Mouse (Mus musculus) heart, embryonic 15.5 days (tissue): Measurements from ENCODE around the gene Dis3l2. TPM values are rescaled to one million over a fixed set of nuclear protein-coding genes. Genes with fewer than 3 reads are reported as not detected.

Source experiments
- ATAC-seq: fragments of 200-750 bp; cut with Nextera tagmentation; replicated peaks from 2 replicates; pipeline ENCODE4 v1.8.0; 2017; ENCODE audit warnings: low read depth, moderate TSS enrichment; ENCODE audit not compliant: insufficient number of reproducible peaks, insufficient read depth, low FRiP score
- H3K27ac ChIP-seq: fragments of 300-500 bp; sonication (generic); 2 replicates; pipeline ENCODE4 v1.5.1; 2015; ENCODE audit warnings: mild to moderate bottlenecking, inconsistent platforms
- H3K27me3 ChIP-seq: fragments of 300-500 bp; sonication (generic); 2 replicates; pipeline ENCODE4 v1.6.1; 2015; ENCODE audit warnings: inconsistent platforms
- H3K36me3 ChIP-seq: fragments of 300-500 bp; sonication (generic); 2 replicates; pipeline ENCODE4 v1.6.1; 2015; ENCODE audit warnings: mild to moderate bottlenecking, inconsistent platforms
- H3K4me1 ChIP-seq: fragments of 300-500 bp; sonication (generic); replicated peaks from 2 replicates; pipeline ENCODE4 v1.6.1; 2015; ENCODE audit warnings: inconsistent platforms
- H3K4me2 ChIP-seq: fragments of 300-500 bp; sonication (generic); 2 replicates; pipeline ENCODE4 v1.6.1; 2015; ENCODE audit warnings: inconsistent platforms, mild to moderate bottlenecking, moderate library complexity
- H3K4me3 ChIP-seq: fragments of 300-500 bp; sonication (generic); 2 replicates; pipeline ENCODE4 v1.5.1; 2015; ENCODE audit warnings: mild to moderate bottlenecking, inconsistent platforms
- H3K9ac ChIP-seq: fragments of 300-500 bp; sonication (generic); 2 replicates; pipeline ENCODE4 v1.6.1; 2015; ENCODE audit warnings: mild to moderate bottlenecking, inconsistent platforms
- H3K9me3 ChIP-seq: fragments of 300-500 bp; sonication (generic); replicated peaks from 2 replicates; pipeline ENCODE4 v1.6.1; 2016; ENCODE audit warnings: inconsistent platforms
- WGBS: fragments of 180-500 bp; shearing (Covaris S2); methylation state at CpG from one replicate; pipeline ENCODE4 v1.1.7; 2015; ENCODE audit warnings: mixed read lengths; 5-methylcytosine and 5-hydroxymethylcytosine counted together
- polyA plus RNA-seq: library from polyadenylated mRNA; unstranded; fragments of >200 nt; fragmentation: Nextera tagmentation; extraction: Ambion mirVana; gene quantifications from 2 replicates; pipeline ENCODE4 v1.2.1, GENCODE M21; 2015

Dis3l2 gene
- polyA plus RNA-seq, 1 experiment from 2014 or later = 15.2 TPM

DNA sequence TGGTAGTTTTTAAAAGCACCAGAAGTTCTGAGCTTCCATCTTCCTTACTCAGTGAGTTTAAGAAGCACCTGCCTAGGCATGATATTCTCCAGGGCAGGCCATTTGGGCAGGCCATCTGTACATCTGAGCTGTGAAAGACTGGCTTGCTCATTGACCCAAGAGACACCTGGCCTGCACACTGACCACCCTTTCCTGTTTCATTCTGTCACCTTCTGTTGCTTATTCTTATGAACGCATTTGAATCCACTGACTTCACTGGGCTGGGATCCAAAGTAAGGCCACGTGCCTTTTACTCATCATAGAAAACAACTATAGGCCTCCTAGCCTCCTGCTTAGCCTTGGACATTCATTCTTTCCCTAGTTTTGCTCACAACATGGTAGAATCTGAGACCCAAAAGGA, 309.0 kb downstream of the Dis3l2 start:
- H3K27ac ChIP-seq = no peak overlapping the region
- no peak overlapping the region for H3K4me2 ChIP-seq
- H3K9me3 ChIP-seq = no peaks in the 10 kb centered on the region
- WGBS = 80% methylated on average over 2 of the region's 2 CpGs
- H3K36me3 ChIP-seq = no peaks in the 10 kb centered on the region
- H3K4me3 ChIP-seq = no peak overlapping the region
- H3K9ac ChIP-seq = no peak overlapping the region
- no peak for ATAC-seq
- peaks cover 2% of the 10 kb centered on the region; the same call in 1 of the 2 replicates for H3K4me1 ChIP-seq
- H3K27me3 ChIP-seq = no peaks in the 10 kb centered on the region

DNA sequence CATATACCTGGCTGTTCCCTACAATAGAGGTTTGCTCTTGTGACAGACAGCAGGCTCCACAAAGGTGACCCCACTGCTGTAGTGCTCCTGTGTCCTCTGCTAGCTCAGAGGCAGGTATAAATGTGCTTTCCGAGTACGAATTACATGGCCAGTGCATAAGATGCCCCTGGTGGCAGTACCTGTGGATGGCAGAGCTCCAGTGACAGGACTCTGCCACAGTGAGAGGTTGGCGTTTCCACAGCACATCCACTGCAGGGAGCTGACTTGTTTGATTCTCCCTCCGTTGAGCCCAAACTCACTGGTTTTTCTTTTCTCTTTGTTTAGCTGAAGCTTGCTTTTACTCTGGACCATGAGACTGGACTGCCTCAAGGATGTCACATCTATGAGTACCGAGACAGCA, 317.1 kb downstream of the Dis3l2 start:
- Histone ChIP-seq H3K4me1 (no peaks in the 10 kb centered on the region), H3K4me2 (no peak overlapping the region), H3K27ac (no peak overlapping the region), H3K27me3 (no peaks in the 10 kb centered on the region), H3K4me3 (no peak overlapping the region), H3K9ac (no peak overlapping the region), H3K9me3 (no peaks in the 10 kb centered on the region), H3K36me3 (no peaks in the 10 kb centered on the region)
- ATAC-seq = no peak
- WGBS = 88% methylated on average over 5 of the region's 5 CpGs

DNA sequence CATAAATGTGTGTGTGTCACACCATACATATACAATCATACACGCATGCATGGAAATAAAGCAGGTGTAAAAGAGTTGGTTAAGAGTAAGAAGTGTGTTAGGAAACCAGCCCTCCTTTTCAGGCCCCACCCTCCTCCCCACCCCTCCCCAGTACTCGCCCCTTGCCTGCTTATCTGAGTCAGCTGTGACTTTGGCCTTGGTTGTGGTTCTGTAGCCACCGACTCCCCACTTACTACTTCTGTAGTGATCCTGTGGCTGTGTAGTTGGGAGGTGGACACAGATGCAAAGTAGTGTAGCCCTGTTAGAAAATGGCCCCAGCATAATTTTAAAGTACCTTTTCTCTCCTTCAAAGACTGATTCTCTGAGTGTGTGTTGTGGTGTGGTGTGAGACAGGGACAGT, 318.0 kb downstream of the Dis3l2 start:
- Histone ChIP-seq H3K4me2 (no peak overlapping the region), H3K9me3 (no peaks in the 10 kb centered on the region), H3K4me3 (no peak overlapping the region), H3K9ac (no peak overlapping the region), H3K4me1 (no peaks in the 10 kb centered on the region), H3K27me3 (no peaks in the 10 kb centered on the region), H3K27ac (no peak overlapping the region), H3K36me3 (no peaks in the 10 kb centered on the region)
- 68% methylated on average over 3 of the region's 3 CpGs for WGBS
- ATAC-seq = no peak

DNA sequence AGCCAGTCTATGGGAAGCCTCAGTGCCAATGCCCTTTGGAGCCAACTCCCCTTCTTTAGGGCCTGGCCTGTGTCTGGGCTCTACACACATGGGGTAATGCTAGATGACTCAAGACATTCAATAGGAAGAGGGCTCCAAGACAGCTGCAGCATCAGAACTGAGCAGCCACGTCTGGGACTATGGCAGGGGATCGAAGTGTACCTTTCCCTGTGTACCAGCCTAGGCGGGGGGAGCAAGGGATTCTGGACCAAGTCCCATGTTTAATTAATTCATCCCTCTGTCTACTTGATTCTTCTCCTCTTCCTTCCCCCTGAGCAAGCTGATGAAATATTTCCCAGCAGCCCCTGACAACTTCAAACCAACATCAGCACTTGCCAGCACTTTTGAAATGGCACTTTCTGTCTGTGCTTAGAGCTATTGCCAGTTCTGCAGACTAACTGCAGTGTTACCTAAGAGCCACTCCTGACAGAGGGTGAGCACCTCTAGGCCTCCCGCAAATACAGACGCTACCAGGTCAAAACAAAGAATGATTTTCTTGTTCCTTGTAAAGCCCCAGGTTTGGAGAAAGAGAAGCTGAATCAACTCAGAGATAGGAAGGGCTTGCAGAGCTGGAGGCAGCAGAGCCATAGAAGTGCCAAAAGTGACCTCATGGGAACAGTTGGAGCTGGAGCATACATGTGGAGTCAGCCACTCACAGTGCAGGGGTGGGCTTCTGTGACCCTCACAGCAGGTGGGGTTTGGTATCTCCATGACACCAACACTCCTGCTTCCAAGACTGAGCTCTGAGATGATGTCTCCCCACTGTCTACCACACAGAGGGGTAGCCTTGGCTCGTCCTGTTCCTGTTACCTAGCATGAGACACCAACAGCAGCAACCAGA, 319.9 kb downstream of the Dis3l2 start:
- no peak overlapping the region for H3K9ac ChIP-seq
- 0 out of 2 replicates have a peak overlapping the region, but pooled peaks have one; percentile 17 for H3K27ac ChIP-seq
- no peaks in the 10 kb centered on the region for H3K36me3 ChIP-seq
- no peaks in the 10 kb centered on the region for H3K9me3 ChIP-seq
- WGBS = 85% methylated on average over 6 of the region's 6 CpGs
- no peak overlapping the region for H3K4me2 ChIP-seq
- no peaks in the 10 kb centered on the region for H3K27me3 ChIP-seq
- no peak for ATAC-seq
- peaks cover under 1% of the 10 kb centered on the region for H3K4me1 ChIP-seq
- H3K4me3 ChIP-seq = no peak overlapping the region

DNA sequence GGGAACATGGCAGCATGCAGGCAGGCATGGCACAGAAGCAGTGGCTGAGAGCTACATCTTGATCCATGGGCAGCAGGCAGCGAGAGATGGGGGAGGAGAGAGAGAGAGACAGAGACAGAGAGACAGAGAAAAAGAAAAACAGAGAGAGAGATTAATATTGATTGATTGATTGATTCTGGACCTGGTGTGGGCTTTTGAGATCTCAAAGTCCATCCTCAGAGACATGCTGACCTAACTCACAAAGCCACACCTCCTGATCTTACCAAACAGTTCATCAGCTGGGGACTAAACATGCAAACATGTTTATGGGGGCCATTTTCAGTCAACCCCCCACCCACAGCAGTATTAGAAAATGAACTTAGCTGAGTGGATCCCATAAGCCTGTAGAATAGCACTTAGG, 321.4 kb downstream of the Dis3l2 start:
- Histone ChIP-seq H3K4me1 (peaks cover 10% of the 10 kb centered on the region), H3K27ac (no peak overlapping the region), H3K27me3 (no peaks in the 10 kb centered on the region), H3K4me3 (no peak overlapping the region), H3K9ac (no peak overlapping the region), H3K9me3 (no peaks in the 10 kb centered on the region), H3K36me3 (no peaks in the 10 kb centered on the region), H3K4me2 (no peak overlapping the region)
- 95% methylated on average over 1 of the region's 1 CpGs for WGBS
- ATAC-seq = no peak

DNA sequence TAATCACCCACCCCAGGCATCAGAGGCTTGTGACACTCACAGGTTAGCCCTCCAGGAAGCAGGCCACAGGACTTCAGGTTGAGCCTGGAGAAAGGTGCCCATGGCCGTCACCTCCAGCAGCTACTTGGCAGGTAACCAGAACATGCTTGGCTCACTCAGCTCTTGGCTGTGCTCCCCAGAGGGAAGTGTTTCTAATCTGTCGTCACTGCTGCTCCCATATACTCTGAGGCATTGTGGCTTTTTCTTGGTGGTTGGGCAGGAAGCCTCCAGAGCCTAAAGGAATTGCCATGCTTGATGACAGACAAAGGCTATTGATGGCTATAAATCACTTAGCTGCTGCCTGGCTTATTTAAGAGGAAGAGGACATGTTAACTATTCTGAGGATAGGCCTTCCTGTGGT, 325.2 kb downstream of the Dis3l2 start:
- no peaks in the 10 kb centered on the region for H3K9me3 ChIP-seq
- peaks cover 13% of the 10 kb centered on the region for H3K4me1 ChIP-seq
- H3K27me3 ChIP-seq = no peaks in the 10 kb centered on the region
- no peak overlapping the region for H3K9ac ChIP-seq
- no peak overlapping the region for H3K4me3 ChIP-seq
- 8% methylated on average over 2 of the region's 2 CpGs for WGBS
- peak overlapping the region; percentile 47 for H3K27ac ChIP-seq
- no peak overlapping the region for H3K4me2 ChIP-seq
- ATAC-seq = peak; percentile 50; the same call in 1 of the 2 replicates
- H3K36me3 ChIP-seq = no peaks in the 10 kb centered on the region

DNA sequence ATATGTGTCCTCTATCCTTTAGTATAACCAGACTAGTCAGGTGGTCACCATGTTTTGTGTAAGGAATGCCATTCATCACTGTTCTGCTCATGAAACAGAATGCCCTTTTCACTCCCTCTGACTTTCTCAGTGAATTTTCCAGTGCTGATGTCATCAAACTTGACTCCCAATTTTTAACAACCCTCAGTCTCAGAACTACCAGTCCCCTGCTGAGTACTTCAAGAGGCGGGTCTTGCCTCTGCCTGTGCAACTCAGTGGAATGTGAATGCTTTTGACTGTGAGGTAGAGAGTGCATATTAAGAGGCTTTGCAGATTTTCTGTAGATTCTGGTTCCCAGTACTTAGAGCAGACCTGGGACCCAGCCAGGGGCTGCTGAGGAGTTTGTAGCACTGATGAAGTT, 327.0 kb downstream of the Dis3l2 start:
- Histone ChIP-seq H3K9me3 (no peaks in the 10 kb centered on the region), H3K27ac (no peak overlapping the region), H3K36me3 (no peaks in the 10 kb centered on the region), H3K27me3 (no peaks in the 10 kb centered on the region), H3K4me1 (peaks cover 21% of the 10 kb centered on the region), H3K4me2 (no peak overlapping the region), H3K4me3 (no peak overlapping the region), H3K9ac (no peak overlapping the region)
- ATAC-seq = no peak
- WGBS = 45% methylated on average over 1 of the region's 1 CpGs

DNA sequence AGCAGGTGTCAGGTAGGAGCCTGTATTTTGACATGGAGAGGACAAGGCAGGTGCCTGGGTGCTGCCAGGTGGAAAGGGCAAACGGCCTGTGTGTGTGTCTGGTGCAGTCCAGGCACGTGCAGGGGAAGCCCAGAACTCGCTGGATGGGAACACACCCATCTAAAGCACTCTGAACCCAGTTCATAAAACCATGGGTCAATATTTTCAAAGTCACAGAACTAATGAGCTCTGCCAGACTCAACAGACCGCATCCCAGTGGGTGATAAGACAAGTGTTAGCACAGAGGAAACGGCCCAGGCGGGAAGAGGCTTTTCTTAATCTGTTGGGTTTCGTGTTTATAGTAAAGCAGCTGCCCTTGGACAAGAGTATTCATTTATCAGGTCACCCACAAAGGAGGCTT, 328.9 kb downstream of the Dis3l2 start:
- no peaks in the 10 kb centered on the region for H3K27me3 ChIP-seq
- no peak for ATAC-seq
- no peak overlapping the region for H3K4me3 ChIP-seq
- peaks cover 31% of the 10 kb centered on the region for H3K4me1 ChIP-seq
- 43% methylated on average over 7 of the region's 7 CpGs for WGBS
- no peaks in the 10 kb centered on the region for H3K9me3 ChIP-seq
- no peak overlapping the region for H3K4me2 ChIP-seq
- H3K27ac ChIP-seq = no peak overlapping the region
- H3K9ac ChIP-seq = no peak overlapping the region
- no peaks in the 10 kb centered on the region for H3K36me3 ChIP-seq

DNA sequence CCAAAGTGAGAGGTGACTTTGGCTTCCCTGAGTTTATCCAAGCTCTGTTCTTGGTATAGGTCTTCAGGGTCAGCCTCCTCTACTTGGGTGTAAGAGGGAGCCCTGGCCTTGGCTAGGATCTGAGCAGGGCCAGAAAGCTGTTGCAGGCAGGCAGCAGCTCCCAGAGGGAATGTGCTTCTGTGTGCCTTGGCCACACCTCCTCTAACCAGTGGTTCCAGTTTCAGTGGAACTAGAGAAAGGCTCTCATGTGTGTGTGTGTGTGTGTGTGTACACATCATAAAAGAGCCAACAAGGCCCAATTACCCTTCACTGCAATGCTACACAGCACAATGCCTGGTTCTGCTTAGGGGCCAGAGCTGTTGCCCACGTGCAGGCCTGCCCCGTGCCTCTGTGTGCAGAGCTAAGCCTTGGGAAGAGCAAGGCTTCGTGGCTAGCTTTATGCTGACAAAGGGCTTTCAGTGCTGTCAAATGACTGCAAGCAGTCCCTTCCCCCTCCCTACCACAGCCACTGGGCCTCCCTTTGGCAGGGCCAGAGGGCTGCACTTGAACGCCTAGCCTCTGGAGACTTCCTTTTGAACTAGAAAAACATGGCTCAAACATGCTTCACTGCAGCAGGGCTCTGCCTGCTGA, 332.0 kb downstream of the Dis3l2 start:
- no peak overlapping the region for H3K9ac ChIP-seq
- peaks cover 27% of the 10 kb centered on the region for H3K4me1 ChIP-seq
- H3K27me3 ChIP-seq = no peaks in the 10 kb centered on the region
- H3K4me3 ChIP-seq = no peak overlapping the region
- no peak overlapping the region for H3K4me2 ChIP-seq
- WGBS = 24% methylated on average over 4 of the region's 4 CpGs
- no peaks in the 10 kb centered on the region for H3K9me3 ChIP-seq
- peak; percentile 60 for ATAC-seq
- H3K36me3 ChIP-seq = no peaks in the 10 kb centered on the region
- peak overlapping the region; percentile 65 for H3K27ac ChIP-seq

DNA sequence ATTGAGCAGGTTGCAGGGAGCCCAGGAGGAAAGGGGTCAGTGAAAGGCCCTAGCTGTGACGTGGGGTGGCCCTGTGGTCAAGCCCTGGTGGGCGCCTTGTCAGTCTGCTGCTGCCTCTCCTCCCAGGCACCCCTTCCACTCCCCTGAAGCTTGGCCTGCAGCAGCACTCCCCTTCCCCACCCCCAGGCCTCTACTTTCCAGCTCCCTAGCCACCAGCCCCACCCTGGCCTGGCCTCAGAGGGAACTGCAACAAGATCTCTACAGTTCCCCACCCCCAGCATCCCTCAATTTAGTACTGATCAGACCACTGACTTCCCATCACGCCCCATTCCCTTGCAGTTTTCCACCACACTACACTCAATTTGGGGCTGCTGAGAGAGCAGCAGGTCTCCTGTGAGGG, 332.7 kb downstream of the Dis3l2 start:
- Histone ChIP-seq H3K27ac (peak overlapping the region; percentile 65), H3K36me3 (no peaks in the 10 kb centered on the region), H3K4me1 (peaks cover 31% of the 10 kb centered on the region), H3K9ac (no peak overlapping the region), H3K9me3 (no peaks in the 10 kb centered on the region), H3K4me2 (no peak overlapping the region), H3K4me3 (no peak overlapping the region), H3K27me3 (no peaks in the 10 kb centered on the region)
- ATAC-seq = no peak
- 68% methylated on average over 3 of the region's 3 CpGs for WGBS

DNA sequence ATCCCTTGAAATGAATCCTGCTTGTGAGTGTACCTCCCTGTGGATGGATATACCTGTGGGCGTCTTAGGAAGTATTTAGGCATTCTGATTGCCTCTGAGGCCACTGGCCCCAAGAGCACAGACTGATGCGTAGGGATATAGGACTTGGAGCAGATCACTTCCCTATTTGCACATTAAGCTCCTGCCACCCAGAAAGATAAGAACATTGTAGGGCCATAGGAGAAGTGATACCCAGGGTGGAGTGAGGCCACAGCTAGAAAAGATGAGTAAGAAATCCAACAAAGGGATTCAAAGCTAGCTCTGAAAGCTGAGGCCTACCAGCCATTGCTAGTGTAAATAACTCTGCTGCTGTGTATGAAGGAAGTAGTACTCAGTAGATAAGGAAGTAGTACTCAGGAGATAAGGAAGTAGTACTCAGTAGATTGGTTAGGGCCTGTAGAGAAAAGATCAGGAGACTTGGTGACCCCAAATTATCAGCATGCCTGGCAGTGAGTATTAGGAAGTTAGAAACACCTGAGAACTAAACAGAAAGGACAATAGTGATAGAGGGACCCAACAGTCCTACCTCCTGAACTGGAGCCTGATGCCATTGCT, 335.0 kb downstream of the Dis3l2 start:
- H3K27ac ChIP-seq = no peak overlapping the region
- H3K9me3 ChIP-seq = no peaks in the 10 kb centered on the region
- 80% methylated on average over 2 of the region's 2 CpGs for WGBS
- peaks cover 28% of the 10 kb centered on the region for H3K4me1 ChIP-seq
- H3K4me2 ChIP-seq = no peak overlapping the region
- H3K4me3 ChIP-seq = no peak overlapping the region
- H3K36me3 ChIP-seq = no peaks in the 10 kb centered on the region
- no peaks in the 10 kb centered on the region for H3K27me3 ChIP-seq
- no peak for ATAC-seq
- no peak overlapping the region for H3K9ac ChIP-seq
